Mouse (Mus musculus): ENCODE data around the gene Lmntd2. TPM values are rescaled to one million over a fixed set of nuclear protein-coding genes. Genes with fewer than 3 reads are reported as not detected.

Gene Lmntd2
- total RNA-seq (2023) = 2.8 TPM

DNA sequence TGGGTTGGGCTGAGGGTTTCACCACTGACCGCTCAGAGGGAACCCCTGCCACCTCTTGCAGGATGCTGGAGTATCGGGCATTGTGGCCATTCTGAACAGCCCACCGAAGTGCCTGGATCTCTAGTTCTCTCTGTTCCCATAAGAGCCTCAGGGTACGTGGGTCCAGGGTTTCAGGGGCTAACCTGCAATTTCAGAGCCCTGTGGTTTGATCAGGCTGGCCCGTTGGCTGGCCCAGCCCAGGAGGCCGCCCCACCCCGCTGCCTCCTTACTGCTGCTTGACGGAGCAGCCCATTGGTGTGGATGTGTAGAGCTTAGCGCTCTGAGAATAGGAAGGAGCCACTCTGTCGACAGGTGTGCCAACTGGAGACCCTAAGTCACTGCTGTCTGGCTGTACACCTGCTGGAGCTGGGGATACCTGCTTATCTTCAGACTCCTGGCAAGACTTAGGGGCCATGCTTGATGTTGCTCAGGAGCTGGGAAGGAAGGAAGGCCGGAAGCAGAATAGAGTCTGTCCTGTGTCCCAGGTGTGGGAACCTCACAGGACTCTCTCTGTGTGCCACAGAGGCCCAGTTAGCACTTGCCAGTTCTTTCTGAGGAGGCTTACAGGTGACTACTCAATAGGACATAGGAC is at the start of gene Lmntd2:
Gene Lmntd2, minus strand, starts transcription at position 476 of the 631 bp plus-strand sequence.

DNA sequence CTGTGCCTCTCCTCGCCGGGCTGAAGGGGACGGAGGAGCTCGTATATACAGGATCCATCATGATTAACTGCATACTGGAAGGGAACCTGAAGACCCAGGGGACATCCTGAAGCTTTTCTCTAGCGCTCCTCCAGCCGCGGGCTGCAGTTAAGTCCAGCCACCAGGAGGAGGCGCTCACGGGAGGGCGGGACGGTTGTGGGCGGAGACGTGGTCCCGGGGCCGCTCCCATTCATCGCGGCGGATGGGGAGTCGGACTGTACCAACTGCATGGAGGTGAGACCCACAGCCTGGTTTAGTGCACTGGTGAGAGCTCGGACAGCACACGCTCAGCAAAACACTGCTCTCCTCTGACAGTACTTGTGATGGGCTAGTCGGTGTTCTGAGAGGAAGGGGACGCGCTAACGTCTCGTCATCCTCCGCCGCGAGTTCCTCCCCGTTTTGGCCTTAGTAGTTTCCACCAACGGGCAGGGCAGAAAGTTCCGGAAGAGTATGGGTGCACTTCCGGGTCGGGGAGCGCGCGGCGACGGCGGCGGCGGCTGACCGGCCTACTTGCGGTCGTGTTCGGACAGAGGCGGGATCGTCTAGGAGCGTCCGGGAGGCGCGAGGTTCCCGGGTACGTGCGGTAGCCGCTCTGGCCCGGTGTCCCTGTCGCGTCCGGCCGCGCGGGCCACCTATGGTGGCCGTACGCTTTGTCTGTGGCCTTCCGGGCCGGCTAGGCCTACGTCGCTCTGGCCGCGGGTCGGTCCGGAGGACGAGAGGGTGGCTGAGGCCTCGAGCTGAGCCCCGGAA is 14.6 kb upstream of the Lmntd2 start, which contains the start of gene Phrf1:
Gene Phrf1, plus strand, starts transcription at position 506 of the 789 bp plus-strand sequence.

DNA sequence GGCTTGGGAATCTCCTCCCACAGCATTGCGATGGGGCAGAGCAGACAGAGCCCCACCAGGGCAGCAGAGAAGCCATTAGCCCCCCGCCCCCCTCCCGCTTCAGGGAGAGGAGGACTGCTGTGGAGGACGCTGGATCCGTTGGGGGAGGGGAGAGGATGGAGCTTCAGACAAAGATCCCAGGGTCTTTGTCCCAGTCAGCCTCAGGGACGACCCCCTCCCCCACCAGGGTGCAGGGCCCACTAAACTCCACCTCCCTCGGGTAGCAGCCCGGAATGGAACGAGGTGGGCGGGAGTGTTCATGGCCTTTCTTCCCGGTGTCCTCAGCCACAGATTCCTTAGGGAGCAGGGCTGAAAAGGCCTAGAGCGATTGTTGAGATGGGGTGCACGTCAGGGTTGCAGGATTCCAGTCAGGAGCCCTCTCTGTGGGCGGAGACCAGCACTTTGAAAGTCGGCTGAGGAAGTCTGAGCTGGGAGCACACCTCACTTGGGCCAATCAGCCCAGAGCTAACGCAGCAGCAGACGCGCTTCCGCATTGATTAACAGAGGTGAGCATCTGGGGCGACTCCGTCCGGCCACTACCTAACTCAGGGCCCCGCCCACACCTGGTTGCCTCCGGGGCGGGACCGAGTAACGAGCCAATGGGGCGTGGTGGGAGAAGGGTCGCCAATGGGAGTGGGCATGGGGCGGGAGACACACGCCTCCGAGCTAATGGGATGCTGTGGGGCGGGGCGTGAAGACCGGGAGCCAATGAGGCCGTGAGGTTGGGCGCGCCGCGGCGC is 1.4 kb upstream of the Lmntd2 start, which contains the start of gene Rassf7:
Gene Rassf7, plus strand, starts transcription at position 760 of the 779 bp plus-strand sequence.

DNA sequence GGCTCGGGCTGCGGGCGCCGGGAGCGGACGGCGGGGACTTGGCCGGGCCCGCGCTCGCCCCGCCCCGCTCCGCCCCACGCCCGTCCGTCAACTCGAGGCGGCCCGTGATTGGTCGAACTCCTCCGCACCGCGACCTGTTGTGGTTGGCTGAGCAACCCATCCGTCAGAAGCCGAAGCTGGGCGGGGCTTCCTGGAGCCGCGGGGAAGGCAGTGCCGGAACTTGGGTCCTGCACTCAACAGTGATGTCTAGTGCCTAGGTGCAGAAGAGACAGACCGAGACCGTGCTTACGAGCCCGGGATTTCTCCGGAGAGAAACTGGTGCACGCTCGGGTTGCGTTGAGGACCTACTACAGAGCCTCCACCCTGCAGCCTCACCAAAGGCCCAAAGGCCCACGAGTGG is 19.9 kb downstream of the Lmntd2 start, which contains the start of the genes Hras and Lrrc56:
Gene Hras, minus strand, starts transcription at position 58 of the 400 bp plus-strand sequence.
Gene Lrrc56, plus strand, starts transcription at position 210 of the 400 bp plus-strand sequence.

DNA sequence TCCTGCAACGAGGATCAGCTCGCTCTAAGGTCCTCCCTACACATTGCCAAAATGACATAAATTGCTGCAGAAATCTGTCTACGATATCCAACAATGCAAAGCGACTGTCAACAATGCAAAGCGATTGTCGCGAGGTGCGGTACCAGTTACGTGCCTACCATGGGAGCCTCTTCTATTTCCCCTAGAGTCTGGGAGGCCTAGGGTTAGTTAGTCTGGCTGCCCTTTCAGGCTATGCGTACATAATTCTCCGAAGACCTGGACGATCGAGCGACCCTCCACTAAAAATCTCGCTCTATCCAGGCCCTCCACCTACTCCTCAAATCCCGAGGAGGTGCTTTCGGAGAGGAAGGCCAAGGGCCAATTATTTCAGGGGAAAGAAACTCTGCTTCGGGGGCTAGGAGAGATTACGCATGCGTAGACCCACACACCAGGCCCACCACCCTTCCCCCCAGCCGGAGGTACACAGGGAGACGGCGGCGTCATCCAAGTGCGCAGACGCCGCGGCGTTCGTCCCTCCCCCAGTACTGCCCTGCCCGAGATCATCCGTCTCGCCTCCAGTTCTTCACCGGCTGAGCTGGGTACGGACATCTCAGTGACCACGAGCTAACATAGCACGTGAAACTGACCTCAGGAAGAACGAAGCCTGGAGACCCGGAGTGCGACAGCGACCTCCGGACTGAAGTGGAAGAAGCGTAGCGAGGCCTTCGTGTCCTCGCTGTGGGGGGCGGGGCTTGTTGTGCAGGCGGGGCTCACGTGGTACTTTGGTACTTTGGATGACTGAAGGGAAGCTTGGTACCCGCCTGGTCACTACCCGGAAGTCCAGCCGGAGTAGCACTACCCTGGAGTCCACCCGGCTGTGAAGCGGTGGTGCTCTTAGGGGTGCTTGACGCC is 41.5 kb downstream of the Lmntd2 start, which contains the start of gene Rnh1:
Gene Rnh1, minus strand, starts transcription at position 742 of the 891 bp plus-strand sequence.

Other genes with a start within 250 kb of the Lmntd2 start
- not detected for gene Ifitm1, start 246.9 kb downstream of the Lmntd2 start, total RNA-seq (2023)
- 6.7 TPM for gene Ifitm3, start 203.3 kb downstream of the Lmntd2 start, total RNA-seq (2023)
- gene Ifitm6, start 196.2 kb downstream of the Lmntd2 start, total RNA-seq (2023) = 1.6 TPM
- not detected for gene Gm17387, start 184.9 kb downstream of the Lmntd2 start, total RNA-seq (2023)
- 1.4 TPM for gene B4galnt4, start 153.0 kb downstream of the Lmntd2 start, total RNA-seq (2023)
- gene Pkp3, start 135.9 kb downstream of the Lmntd2 start, total RNA-seq (2023) = 35.3 TPM
- 56.4 TPM for gene Sigirr, start 113.5 kb downstream of the Lmntd2 start, total RNA-seq (2023)
- gene Ano9, start 96.3 kb downstream of the Lmntd2 start, total RNA-seq (2023) = not detected
- 6.5 TPM for gene Ptdss2, start 91.7 kb downstream of the Lmntd2 start, total RNA-seq (2023)
- gene Rnh1, start 41.2 kb downstream of the Lmntd2 start, total RNA-seq (2023) = 44.3 TPM
- 23.0 TPM for gene Hras, start 20.1 kb downstream of the Lmntd2 start, total RNA-seq (2023)
- 2.1 TPM for gene Lrrc56, start 19.9 kb downstream of the Lmntd2 start, total RNA-seq (2023)
- gene Rassf7, start 1.8 kb upstream of the Lmntd2 start, total RNA-seq (2023) = 10.6 TPM
- gene Phrf1, start 14.7 kb upstream of the Lmntd2 start, total RNA-seq (2023) = 154 TPM
- 62.5 TPM for gene Irf7, start 52.4 kb upstream of the Lmntd2 start, total RNA-seq (2023)
- not detected for gene Cdhr5, start 62.7 kb upstream of the Lmntd2 start, total RNA-seq (2023)
- gene Sct, start 65.1 kb upstream of the Lmntd2 start, total RNA-seq (2023) = not detected
- gene Drd4, start 77.9 kb upstream of the Lmntd2 start, total RNA-seq (2023) = not detected
- gene Deaf1, start 113.6 kb upstream of the Lmntd2 start, total RNA-seq (2023) = 56.9 TPM
- gene Tmem80, start 113.7 kb upstream of the Lmntd2 start, total RNA-seq (2023) = 22.6 TPM
- gene Eps8l2, start 124.8 kb upstream of the Lmntd2 start, total RNA-seq (2023) = not detected
- gene Taldo1, start 178.1 kb upstream of the Lmntd2 start, total RNA-seq (2023) = 88.3 TPM
- gene Gatd1, start 200.1 kb upstream of the Lmntd2 start, total RNA-seq (2023) = 29.1 TPM
- gene Cend1, start 215.4 kb upstream of the Lmntd2 start, total RNA-seq (2023) = not detected
- 53.6 TPM for gene Slc25a22, start 223.8 kb upstream of the Lmntd2 start, total RNA-seq (2023)
- gene Pidd1, start 229.9 kb upstream of the Lmntd2 start, total RNA-seq (2023) = 4.1 TPM
- gene Rplp2, start 233.3 kb upstream of the Lmntd2 start, total RNA-seq (2023) = 3,494 TPM
- gene Pnpla2, start 241.1 kb upstream of the Lmntd2 start, total RNA-seq (2023) = 66.5 TPM
- gene Cracr2b, start 247.0 kb upstream of the Lmntd2 start, total RNA-seq (2023) = not detected

Measured in CD4-positive naive resting alpha-beta T cell, adult 76 days (primary cell).